Mouse (Mus musculus) CH12.LX (cell line): ENCODE results near the gene Fndc10.

Experiments
- CTCF ChIP-seq, 2 experiments: IDR thresholded peaks in 1 of 2; conservative IDR thresholded peaks in 1 of 2; 2 replicates each; pipeline ENCODE4 v1.5.1; 2011 to 2012; ENCODE audit warnings: low read depth in 2 of 2, low read length in 2 of 2, improper control_type of control experiment in 1 of 2, inconsistent platforms in 1 of 2, mild to moderate bottlenecking in 1 of 2, moderate library complexity in 1 of 2
- GABPA ChIP-seq: IDR thresholded peaks from 2 replicates; pipeline ENCODE4 v1.6.1; 2012; ENCODE audit warnings: low read depth, low read length, improper control_type of control experiment, inconsistent platforms; ENCODE audit not compliant: insufficient replicate concordance
- HCFC1 ChIP-seq: IDR thresholded peaks from 2 replicates; pipeline ENCODE4 v1.6.1; 2012; ENCODE audit warnings: low read depth, mild to moderate bottlenecking, inconsistent platforms, low read length, improper control_type of control experiment
- MAZ ChIP-seq: IDR thresholded peaks from 2 replicates; pipeline ENCODE4 v1.6.1; 2012; ENCODE audit warnings: low read depth, mild to moderate bottlenecking, inconsistent platforms, low read length, improper control_type of control experiment, moderate library complexity
- POLR2A ChIP-seq: IDR thresholded peaks from 2 replicates; pipeline ENCODE4 v1.6.1; 2011; ENCODE audit warnings: low read depth, mild to moderate bottlenecking, improper control_type of control experiment, low read length
- TCF12 ChIP-seq: IDR thresholded peaks from 2 replicates; pipeline ENCODE4 v1.6.1; 2014; ENCODE audit warnings: low read depth, mild to moderate bottlenecking, inconsistent platforms, low read length, improper control_type of control experiment
- USF2 ChIP-seq: conservative IDR thresholded peaks from 2 replicates; pipeline ENCODE4 v1.6.1; 2011; ENCODE audit warnings: low read depth, low read length, improper control_type of control experiment
- ZKSCAN1 ChIP-seq: IDR thresholded peaks from 2 replicates; pipeline ENCODE4 v1.6.1; 2012; ENCODE audit warnings: low read depth, inconsistent platforms, low read length, improper control_type of control experiment, borderline replicate concordance

- TF ChIP-seq POLR2A (no peak), TCF12 (no peak), MAZ (no peak), CTCF (conservative IDR thresholded peaks at IDR 0.05 in 1 of 2, IDR thresholded peaks at IDR 0.05 in 1 of 2; ENCODE audit: low read depth in 2 of 2, low read length in 2 of 2) (no peak), HCFC1 (no peak), GABPA (no peak), ZKSCAN1 (no peak), USF2 (no peak)
These were observed 48.5 kb downstream of the Fndc10 start for GRCm38 (mm10) chr4:155742684-155743083.
